Mouse (Mus musculus) large intestine, adult 2 months (tissue): ENCODE measurements around the gene Fgfr2. TPM values are rescaled to one million over a fixed set of nuclear protein-coding genes. Genes with fewer than 3 reads are reported as not detected.

ENCODE experiments used
- DNase-seq: peaks from one replicate; pipeline ENCODE4 v3.0.0-alpha.2; 2012; ENCODE audit warnings: low read depth, low spot score
- WGBS: fragments of 180-500 bp; shearing (Covaris S2); methylation state at CpG from one replicate; pipeline ENCODE4 v1.1.7; 2018; 5-methylcytosine and 5-hydroxymethylcytosine counted together
- polyA plus RNA-seq: library from polyadenylated mRNA; depleted of rRNA; stranded (reverse); fragments of >200 nt; gene quantifications from 2 replicates; pipeline ENCODE4 v1.2.3, GENCODE M21; 2012

Fgfr2 gene
- polyA plus RNA-seq, 1 experiment = 35.0 TPM

- 73% methylated on average over 2 of the region's 2 CpGs for WGBS
- no peak for DNase-seq
These were observed 2545.1 kb downstream of the Fgfr2 start for GRCm38 (mm10) chr7:130578066-130578465.

- no peak for DNase-seq
- 17% methylated on average over 15 of the region's 15 CpGs for WGBS
These were observed 2545.7 kb downstream of the Fgfr2 start, which contains the start of gene Tacc2 for GRCm38 (mm10) chr7:130577388-130578003. Gene Tacc2 (plus strand): TSS chr7:130577438.

GRCm38 (mm10) chr7:130576981-130577380, 2546.2 kb downstream of the Fgfr2 start:
- DNase-seq = no peak
- 7% methylated on average over 10 of the region's 10 CpGs for WGBS

GRCm38 (mm10) chr7:130574211-130574991, 2548.7 kb downstream of the Fgfr2 start:
- 12% methylated on average over 13 of the region's 13 CpGs for WGBS
- DNase-seq = peak; percentile 88

GRCm38 (mm10) chr7:130573746-130574145, 2549.4 kb downstream of the Fgfr2 start:
- no peak for DNase-seq
- 97% methylated on average over 10 of the region's 10 CpGs for WGBS

- WGBS = 71% methylated on average over 11 of the region's 11 CpGs
- DNase-seq = no peak
These were observed 2550.3 kb downstream of the Fgfr2 start, which contains the start of gene Nsmce4a for GRCm38 (mm10) chr7:130572821-130573220. Gene Nsmce4a (minus strand): TSS chr7:130573118.

GRCm38 (mm10) chr7:130570472-130570871, 2552.7 kb downstream of the Fgfr2 start:
- no peak for DNase-seq
- 53% methylated on average over 7 of the region's 7 CpGs for WGBS

- 59% methylated on average over 9 of the region's 9 CpGs for WGBS
These were observed 2554.2 kb downstream of the Fgfr2 start for GRCm38 (mm10) chr7:130568783-130569436.

GRCm38 (mm10) chr7:130564596-130564995, 2558.6 kb downstream of the Fgfr2 start:
- DNase-seq = no peak
- WGBS = 74% methylated on average over 3 of the region's 3 CpGs

More at GRCm38 (mm10) chr7:130568783-130569436, 2554.2 kb downstream of the Fgfr2 start:
- DNase-seq = no peak

- no peak for DNase-seq
- WGBS = 76% methylated on average over 4 of the region's 4 CpGs
These were observed 2559.3 kb downstream of the Fgfr2 start for GRCm38 (mm10) chr7:130563880-130564279.

GRCm38 (mm10) chr7:130563276-130563675, 2559.9 kb downstream of the Fgfr2 start:
- WGBS = 89% methylated on average over 4 of the region's 4 CpGs
- no peak for DNase-seq

- no peak for DNase-seq
- 71% methylated on average over 1 of the region's 1 CpGs for WGBS
These were observed 2562.2 kb downstream of the Fgfr2 start for GRCm38 (mm10) chr7:130560933-130561332.

- DNase-seq = no peak
- WGBS = 54% methylated on average over 4 of the region's 4 CpGs
These were observed 2564.6 kb downstream of the Fgfr2 start for GRCm38 (mm10) chr7:130558592-130558991.

- DNase-seq = no peak
- WGBS = 77% methylated on average over 5 of the region's 5 CpGs
These were observed 2567.6 kb downstream of the Fgfr2 start for GRCm38 (mm10) chr7:130555597-130555996.

- 76% methylated on average over 4 of the region's 4 CpGs for WGBS
These were observed 2569.8 kb downstream of the Fgfr2 start for GRCm38 (mm10) chr7:130553321-130553720.

GRCm38 (mm10) chr7:130552780-130553179, 2570.4 kb downstream of the Fgfr2 start:
- 73% methylated on average over 5 of the region's 5 CpGs for WGBS
- DNase-seq = no peak

More at GRCm38 (mm10) chr7:130553321-130553720, 2569.8 kb downstream of the Fgfr2 start:
- DNase-seq = no peak

- no peak for DNase-seq
- 77% methylated on average over 12 of the region's 12 CpGs for WGBS
These were observed 2575.4 kb downstream of the Fgfr2 start for GRCm38 (mm10) chr7:130547635-130548175.

- under 1% methylated on average over 84 of the region's 84 CpGs for whole genome bisulfite sequencing
- peak; percentile 64 for DNase-seq
These were observed 2576.2 kb downstream of the Fgfr2 start for GRCm38 (mm10) chr7:130546791-130547484.

- under 1% methylated on average over 7 of the region's 7 CpGs for WGBS
- DNase-seq = no peak
These were observed 2576.7 kb downstream of the Fgfr2 start for GRCm38 (mm10) chr7:130546421-130546790.
